Mouse (Mus musculus): Measurements from ENCODE around the gene Gm47955. TPM values are rescaled to one million over a fixed set of nuclear protein-coding genes. Genes with fewer than 3 reads are reported as not detected.

Gene Gm47955
- not detected for polyA plus RNA-seq (2017; shearing (Covaris generic))

DNA sequence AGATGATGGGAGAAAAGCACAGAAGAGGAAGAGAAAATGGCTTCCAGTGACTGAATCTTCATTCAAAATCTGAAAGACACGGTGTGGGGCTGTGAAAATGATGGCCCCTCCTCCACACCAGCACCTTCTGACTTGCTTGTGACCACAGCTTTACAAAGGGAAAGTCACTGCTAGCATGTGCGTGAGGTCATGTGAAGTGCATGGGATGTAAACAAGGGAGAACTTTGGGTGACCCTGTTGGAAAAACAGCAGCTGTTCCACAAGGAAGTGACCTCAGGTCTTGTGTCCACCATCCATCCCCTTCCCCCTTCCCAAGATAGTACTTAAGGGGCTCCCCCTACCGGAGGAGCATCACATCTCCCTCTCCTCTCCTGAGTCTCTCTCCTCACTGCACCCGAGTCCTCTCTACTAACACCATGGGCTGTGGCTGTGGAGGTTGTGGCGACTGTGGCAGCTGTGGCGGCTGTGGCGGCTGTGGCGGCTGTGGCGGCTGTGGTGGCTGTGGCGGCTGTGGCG is at the start of gene Gm47955:
Gene Gm47955 (plus strand): TSS at position 417 of the 516 bp plus-strand sequence.

GRCm38 (mm10) chr1:82913025-82913424 is 47.1 kb upstream of the Gm47955 start, which contains the start of gene A030005L19Rik:
Gene A030005L19Rik (plus strand): TSS chr1:82913325.

DNA sequence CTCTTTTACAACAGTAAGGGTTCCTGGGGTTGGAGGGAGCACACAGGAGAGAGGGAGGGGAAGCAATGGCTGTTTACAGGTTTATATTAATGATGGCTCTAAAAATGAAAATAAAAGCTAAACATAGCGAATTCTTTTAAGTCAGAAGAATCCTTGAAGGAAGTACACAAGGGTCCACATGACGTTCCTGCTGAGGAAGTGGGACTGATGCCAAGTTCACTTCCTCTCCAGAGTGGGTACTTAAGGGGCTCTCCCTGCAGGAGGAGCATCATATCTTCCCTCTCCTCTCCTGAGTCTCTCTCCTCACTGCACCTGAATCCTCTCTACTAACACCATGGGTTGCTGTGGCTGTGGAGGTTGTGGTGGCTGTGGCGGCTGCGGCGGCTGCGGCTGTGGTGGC is 35.4 kb upstream of the Gm47955 start, which contains the start of gene A030014E15Rik:
Gene A030014E15Rik (plus strand): TSS at position 268 of the 400 bp plus-strand sequence.

DNA sequence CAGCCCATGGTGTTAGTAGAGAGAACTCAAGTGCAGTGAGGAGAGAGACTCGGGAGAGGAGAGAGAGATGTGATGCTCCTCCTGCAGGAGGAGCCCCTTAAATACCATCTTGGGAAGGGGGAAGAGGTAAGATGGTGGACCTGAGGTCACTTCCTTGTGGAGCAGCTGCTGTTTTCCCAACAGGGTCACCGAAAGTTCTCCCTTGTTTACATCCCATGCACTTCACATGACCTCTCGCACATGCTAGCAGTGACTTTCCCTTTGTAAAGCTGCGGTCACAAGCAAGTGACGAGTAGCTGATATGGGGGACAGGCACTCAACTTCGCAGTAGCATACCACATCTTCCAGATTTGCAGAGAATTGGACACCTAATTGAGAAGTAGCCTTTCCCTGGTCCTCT is 28.8 kb upstream of the Gm47955 start, which contains the start of gene Gm6217:
Gene Gm6217 (minus strand): TSS at position 74 of the 400 bp plus-strand sequence.

DNA sequence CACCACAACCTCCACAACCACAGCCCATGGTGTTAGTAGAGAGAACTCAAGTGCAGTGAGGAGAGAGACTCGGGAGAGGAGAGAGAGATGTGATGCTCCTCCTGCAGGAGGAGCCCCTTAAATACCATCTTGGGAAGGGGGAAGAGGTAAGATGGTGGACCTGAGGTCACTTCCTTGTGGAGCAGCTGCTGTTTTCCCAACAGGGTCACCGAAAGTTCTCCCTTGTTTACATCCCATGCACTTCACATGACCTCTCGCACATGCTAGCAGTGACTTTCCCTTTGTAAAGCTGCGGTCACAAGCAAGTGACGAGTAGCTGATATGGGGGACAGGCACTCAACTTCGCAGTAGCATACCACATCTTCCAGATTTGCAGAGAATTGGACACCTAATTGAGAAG is 16.8 kb upstream of the Gm47955 start, which contains the start of gene A030003K21Rik:
Gene A030003K21Rik (minus strand): TSS at position 94 of the 400 bp plus-strand sequence.

GRCm38 (mm10) chr1:82955913-82956312 is 4.2 kb upstream of the Gm47955 start, which contains the start of gene Gm7544:
Gene Gm7544 (minus strand): TSS chr1:82956013.

DNA sequence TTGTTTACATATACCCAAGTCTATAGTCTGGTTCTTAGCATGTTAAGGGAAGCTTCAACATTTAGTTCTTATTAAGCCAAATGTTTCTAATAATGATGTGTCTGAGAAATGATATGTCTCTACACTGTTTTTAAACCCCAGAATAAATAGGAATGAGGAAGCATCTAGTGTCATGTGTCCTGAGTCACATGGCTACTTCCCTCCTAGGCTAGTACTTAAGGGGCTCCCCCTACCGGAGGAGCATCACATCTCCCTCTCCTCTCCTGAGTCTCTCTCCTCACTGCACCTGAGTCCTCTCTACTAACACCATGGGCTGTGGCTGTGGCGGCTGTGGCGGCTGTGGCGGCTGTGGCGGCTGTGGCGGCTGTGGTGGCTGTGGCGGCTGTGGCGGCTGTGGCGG is 40.2 kb downstream of the Gm47955 start, which contains the start of gene Gm47959:
Gene Gm47959 (plus strand): TSS at position 243 of the 400 bp plus-strand sequence.

Other genes starting within 250 kb of the Gm47955 start
- 87.5 TPM for gene Mff, start 235.4 kb upstream of the Gm47955 start, polyA plus RNA-seq (2017; shearing (Covaris generic))
- gene Tm4sf20, start 191.8 kb upstream of the Gm47955 start, polyA plus RNA-seq (2017; shearing (Covaris generic)), result not detected
- gene Gm47791, start 189.0 kb upstream of the Gm47955 start, polyA plus RNA-seq (2017; shearing (Covaris generic)), result not detected
- 23.0 TPM for gene Agfg1, start 120.8 kb upstream of the Gm47955 start, polyA plus RNA-seq (2017; shearing (Covaris generic))
- gene A030005L19Rik, start 47.0 kb upstream of the Gm47955 start, polyA plus RNA-seq (2017; shearing (Covaris generic)), result 0.93 TPM
- gene A030014E15Rik, start 35.4 kb upstream of the Gm47955 start, polyA plus RNA-seq (2017; shearing (Covaris generic)), result not detected
- not detected for gene Gm6217, start 28.9 kb upstream of the Gm47955 start, polyA plus RNA-seq (2017; shearing (Covaris generic))
- gene A030003K21Rik, start 16.9 kb upstream of the Gm47955 start, polyA plus RNA-seq (2017; shearing (Covaris generic)), result not detected
- gene Gm7544, start 4.3 kb upstream of the Gm47955 start, polyA plus RNA-seq (2017; shearing (Covaris generic)), result not detected
- gene Gm47959, start 40.3 kb downstream of the Gm47955 start, polyA plus RNA-seq (2017; shearing (Covaris generic)), result not detected
- gene Slc19a3, start 78.2 kb downstream of the Gm47955 start, polyA plus RNA-seq (2017; shearing (Covaris generic)), result not detected
- not detected for gene Krtap28-10, start 82.2 kb downstream of the Gm47955 start, polyA plus RNA-seq (2017; shearing (Covaris generic))
- gene Gm47969, start 84.6 kb downstream of the Gm47955 start, polyA plus RNA-seq (2017; shearing (Covaris generic)), result not detected
- not detected for gene A030005K14Rik, start 99.1 kb downstream of the Gm47955 start, polyA plus RNA-seq (2017; shearing (Covaris generic))
- gene Krtap28-13, start 100.6 kb downstream of the Gm47955 start, polyA plus RNA-seq (2017; shearing (Covaris generic)), result not detected
- 1.8 TPM for gene Ccl20, start 156.5 kb downstream of the Gm47955 start, polyA plus RNA-seq (2017; shearing (Covaris generic))
- 0.44 TPM for gene Daw1, start 199.5 kb downstream of the Gm47955 start, polyA plus RNA-seq (2017; shearing (Covaris generic))